Mouse (Mus musculus) kidney, adult 8-10 months (tissue): ENCODE measurements around the gene Proser1.

ENCODE experiments used
- DNase-seq, 2 experiments: peaks; one replicate each; pipeline ENCODE4 v3.0.0; 2022

Proser1 gene

DNA sequence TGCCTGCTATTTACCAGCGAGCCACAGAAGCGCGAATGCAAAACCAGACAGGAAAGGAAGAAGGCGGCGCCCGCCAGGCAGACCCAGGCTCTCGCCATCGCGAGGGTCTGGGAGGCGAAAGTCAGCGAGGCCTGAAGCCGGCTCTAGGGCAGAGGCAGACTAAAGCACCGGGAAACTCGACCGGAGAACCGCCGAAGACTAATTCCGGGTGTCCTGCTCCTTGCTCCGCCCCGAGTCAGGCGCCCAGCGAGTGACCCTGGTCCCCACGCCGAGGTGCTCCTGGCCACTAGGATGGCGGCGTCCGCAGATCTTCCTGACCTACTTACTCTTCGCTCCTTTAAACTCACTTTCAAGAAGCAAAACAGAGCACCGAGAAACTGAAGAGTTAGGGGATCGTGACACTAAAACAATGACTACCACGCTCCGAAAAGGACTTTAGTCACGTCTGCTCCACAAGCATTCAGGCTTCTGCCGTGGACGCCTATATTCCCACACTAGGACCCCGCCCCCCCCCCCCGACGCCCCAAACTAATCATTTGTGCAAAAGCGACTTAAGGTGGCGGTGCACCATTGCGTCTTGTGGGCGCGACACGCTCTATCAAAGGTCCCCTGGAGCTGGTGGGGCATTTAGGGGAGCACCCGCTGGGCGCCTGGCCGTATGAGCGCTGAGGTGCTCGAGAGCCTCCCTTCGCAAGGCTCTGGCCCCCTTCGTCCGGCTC lies at the start of gene Proser1, which contains the start of gene Nhlrc3:
Gene Proser1, plus strand, starts transcription at position 621 of the 719 bp plus-strand sequence.
Gene Nhlrc3, minus strand, starts transcription at position 287 of the 719 bp plus-strand sequence.
- DNase-seq: peak; percentile 96

DNA sequence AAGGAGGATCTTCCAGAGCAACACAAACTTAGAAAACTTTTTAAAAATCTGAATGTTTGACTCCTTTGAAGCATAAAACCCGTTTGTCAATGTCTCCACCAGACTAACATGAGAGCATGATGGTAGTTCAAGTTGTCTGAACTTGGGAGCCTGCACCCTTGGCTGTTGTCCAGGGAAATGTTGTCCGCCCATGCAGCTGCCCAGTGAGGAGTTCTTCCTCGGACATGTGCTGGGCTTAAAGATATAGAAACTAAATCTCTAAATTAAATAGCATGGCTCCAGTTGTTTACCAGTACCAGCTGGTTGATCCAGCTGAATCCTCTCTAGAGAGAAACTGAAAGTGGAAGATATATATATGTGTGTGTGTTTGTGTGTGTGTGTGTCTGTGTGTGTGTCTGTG lies 49.5 kb upstream of the Proser1 start:
- DNase-seq: peak; percentile 9 to 23

DNA sequence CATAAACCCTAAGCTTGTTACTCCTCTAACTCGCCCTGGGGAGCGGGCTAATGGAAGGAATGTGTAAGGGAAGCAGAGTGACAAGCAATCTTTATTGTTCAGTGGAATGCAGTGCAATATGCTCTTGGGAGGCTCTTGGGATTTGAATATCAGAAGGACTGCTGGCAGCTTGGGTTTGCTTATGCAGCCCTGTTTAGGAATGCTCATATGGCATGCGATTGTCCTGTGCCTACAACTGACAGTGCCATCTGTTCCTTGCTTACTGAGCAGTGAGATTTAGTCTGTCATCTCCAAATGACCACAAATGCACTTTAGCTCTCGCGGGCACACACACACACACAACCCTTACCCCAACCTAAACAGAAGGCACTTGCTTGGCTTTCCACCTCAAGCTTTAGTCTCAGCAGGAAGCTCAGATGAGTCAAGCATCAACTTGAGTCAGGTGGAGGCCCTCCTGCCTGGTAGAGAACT lies 47.4 kb upstream of the Proser1 start:
- no peak for DNase-seq

DNA sequence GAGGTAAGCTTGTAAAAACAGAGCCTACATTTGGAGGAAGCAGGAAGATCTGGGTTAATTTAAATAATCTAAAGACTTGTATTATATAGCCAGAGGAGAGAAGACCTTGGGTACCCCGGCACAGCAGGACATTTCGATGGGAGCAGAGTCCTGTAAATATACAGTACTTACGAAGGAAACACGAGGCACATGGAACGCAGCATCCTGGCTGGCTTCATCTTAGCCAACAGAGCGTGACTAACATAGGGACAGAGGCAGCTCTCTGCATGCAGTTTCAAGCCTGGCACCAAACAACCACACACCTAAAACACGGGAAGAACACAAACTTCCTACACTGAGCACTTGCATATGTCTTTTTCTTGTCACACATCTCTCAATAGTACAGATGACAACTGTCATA lies 45.8 kb upstream of the Proser1 start:
- no peak for DNase-seq

DNA sequence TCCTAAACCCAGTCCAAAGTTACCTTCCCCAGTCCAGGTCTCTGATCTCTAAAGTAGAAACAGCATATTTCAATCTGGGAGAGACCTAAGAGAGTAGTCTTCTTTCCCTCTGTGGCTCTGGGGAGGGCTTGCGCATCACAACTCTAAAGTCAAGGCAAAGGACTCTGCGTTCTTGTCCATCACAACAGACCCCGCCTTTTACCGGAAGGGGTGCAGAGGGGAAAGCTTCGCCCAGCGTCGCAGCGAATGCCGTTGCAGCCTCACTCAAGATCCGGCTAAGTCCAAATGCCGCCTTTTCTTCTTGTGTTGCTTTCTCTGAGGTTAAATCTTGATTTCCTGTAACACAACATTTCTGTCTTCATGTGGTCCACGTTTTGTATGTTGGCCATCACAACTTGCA lies 41.8 kb upstream of the Proser1 start:
- DNase-seq: no peak

DNA sequence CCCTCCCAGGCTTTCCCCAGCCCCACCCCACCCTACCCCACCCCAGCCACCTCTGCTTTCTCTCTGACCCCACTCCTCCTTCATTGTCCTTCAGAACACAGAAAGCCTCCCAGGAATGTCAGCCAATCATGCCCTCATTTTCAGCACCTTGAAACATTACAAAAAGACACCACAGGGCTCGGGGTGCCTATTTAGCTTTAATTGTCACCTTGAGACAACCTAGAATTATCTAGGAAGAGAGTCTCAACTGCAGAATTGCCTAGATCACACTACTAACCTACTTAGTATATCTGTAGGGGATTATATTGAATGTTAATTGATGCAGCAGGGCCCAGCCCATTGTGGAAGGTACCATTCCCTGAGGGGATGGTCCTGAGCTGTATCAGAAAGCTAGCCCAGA lies 40.8 kb upstream of the Proser1 start:
- no peak for DNase-seq

DNA sequence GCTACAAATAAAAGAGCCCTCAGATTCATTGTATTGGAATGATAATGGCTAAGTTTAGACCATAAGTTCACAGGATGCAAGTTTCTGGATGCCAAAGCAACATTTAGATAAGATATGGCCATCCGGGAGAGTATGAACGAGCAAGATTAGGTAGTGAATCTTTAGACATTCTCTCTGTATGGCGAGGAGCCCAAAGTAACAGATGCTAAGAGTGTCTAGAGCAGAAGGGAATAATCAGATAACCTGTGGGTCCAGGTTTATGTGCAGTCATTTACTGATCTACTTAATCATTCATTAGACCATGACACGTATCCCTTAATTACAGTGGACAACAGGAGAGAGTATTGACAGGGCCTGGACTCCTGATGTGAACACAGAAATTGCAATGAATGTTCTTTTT lies 39.9 kb upstream of the Proser1 start:
- DNase-seq: no peak

DNA sequence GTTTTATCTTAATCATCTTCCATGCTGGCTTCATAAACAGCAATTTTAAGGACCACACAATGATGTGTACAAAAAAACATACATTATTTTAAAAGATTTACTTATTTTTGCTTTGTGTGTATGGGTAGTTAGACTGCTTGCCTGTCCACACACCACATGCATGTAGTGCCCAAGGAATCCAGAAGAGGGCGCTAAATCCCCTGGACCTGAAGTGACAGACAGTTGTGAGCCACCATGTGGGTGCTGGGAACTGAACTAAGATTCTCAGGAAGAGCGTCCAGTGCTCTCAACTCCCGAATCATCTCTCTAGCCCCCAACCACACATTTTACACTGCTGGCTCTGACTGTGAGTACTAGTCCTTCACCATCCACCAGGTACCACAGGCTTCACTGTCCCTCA lies 28.9 kb upstream of the Proser1 start:
- no peak for DNase-seq

DNA sequence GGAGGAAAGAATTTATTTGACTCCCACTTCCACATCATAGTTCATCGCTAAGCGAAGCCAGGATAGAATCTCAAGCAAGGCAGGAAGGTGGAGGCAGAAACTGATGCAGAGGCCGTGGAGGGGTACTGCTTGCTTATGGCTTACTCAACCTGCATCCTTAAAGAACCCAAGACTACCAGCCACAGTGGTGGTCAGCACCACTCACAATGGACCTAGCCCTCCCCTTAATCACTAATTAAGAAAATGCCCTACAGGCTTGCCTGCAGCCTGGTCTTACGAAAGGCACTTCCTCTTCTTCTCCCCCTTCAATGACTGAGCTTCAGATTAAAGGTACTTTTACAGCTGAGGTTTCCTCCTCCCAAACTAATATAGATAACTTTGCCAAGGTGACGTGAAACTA lies 26.9 kb upstream of the Proser1 start:
- DNase-seq: no peak

DNA sequence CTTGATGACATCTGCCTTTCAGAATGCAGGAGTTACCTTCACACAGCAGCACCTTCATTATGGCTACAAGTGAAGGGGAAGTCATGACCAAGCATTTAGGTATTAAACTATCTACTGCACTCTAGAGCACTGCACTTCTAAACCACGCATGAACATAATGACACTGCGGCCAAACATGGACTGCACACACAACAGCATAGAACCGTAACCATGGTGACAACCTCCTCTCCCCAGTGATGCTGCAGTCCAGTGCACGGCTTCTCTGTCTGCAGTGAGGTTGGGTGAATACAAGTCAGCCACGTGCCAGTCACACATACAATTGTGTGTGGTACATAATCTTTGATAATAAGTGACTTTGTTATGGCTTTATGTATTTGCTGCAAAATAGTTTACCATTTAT lies 17.9 kb upstream of the Proser1 start:
- DNase-seq: no peak

DNA sequence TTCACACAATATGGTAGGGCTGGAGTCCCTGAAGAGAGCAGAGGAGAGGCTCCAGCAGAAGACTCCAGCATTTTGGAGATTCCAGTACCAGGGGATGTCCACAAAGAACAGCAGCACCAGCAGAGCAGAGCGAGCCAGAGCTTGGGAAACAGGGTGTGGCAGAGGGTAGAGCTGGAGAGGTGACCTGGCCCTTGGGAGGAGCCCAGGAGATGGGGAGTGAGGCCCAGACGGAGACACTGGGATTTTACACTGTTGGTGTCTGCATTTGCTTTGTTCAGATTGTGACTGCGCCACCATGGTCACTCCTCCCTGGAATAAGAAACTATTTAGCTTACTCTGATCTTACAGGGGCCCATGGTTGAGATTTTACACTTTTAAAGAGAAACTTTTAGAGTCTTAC lies 16.7 kb upstream of the Proser1 start:
- DNase-seq: no peak

DNA sequence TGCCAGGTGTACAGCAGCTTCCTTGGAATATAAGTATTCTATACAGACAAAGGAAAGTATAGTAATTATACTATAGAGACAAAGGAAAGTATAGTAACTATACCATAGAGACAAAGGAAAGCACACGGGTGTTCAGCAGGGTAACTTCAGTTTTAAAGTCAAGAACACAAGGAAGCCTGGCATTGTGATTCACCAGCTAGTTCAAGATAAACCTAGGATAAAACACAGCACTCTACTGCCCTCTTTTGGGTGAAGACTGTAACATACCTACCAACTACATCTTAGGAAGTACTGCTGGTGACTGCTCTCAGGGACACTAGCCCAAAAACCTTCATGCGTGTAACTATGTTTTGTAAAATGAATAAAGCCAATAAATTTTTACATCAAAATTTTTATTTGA lies 15.3 kb upstream of the Proser1 start:
- DNase-seq: peak in 1 of 2 experiments; percentile 62

DNA sequence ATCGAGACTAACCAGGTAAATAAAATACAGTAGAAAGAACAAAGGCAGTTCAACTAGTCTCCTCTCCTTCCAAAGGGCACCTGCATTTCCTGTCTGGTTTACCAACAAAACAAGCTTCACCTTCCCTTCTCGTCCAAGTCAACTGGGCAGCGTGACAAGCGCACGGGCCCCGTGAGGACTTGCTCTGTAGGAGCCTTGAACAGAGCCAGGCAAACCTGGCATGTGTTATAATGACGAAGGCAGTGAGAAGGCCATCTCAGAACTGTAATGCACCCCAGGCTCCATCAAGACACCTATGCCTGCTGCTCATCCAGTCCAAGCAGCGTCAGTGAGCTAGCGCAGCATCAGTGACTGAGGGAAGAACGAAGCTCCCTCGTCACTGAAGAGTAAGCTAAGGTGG lies 12.8 kb upstream of the Proser1 start:
- DNase-seq: no peak

DNA sequence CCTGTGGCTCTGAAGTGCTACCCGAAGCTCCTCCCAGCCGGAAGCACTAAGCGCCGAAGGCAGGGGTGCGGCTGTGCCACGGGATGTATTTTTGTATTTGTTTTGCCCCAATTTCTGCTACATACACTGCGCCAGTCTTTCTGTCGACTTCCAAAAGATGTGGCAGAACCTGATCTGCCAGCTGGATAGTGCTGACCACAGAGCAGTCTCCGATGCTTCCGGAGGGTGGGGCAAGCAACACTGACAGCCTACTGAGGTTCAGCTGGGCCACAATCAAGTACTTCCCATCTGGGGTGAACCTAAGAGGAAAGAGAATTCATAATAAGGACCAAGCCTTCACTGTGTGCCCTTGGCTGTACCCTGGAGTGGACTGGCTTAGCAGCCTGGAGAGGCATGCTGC lies 11.1 kb upstream of the Proser1 start:
- DNase-seq: no peak

DNA sequence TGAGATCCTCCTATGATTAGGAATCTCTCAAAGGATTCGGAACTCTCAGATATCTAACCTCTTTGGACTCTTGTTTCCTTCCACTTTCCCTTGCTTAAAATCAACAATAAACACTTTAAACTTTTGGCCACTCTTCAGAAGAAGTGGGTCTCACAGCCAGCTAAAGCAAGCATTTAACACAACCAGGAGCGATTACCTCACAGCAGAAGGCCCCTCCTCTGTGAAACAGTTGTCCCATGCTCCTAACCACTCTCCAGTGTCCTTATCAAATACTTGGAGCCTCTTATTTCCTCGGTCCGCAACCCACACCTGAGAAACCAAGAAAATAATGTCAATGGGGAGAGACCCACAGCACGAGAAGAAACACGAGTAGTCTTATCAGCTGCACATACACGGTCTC lies 10.1 kb upstream of the Proser1 start:
- no peak for DNase-seq

DNA sequence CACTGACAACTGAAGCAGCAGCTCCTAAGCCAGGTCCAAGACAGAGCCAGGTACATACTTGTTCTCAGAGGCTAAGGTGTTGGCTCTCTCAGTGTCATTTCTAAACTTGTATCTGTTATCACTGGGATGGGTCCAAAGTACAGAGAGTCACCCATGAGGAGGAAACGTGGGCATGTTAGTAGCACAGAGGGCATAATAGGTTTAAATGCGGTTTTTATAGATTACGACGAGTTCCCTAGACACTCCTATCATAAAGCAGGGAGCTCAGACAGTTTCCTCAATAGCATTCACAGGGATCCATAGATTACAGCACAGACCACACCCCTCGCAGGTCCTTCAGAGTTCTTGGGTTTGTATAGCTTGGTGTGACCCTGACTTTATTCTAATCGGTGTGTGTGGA lies 9.5 kb upstream of the Proser1 start:
- no peak for DNase-seq

DNA sequence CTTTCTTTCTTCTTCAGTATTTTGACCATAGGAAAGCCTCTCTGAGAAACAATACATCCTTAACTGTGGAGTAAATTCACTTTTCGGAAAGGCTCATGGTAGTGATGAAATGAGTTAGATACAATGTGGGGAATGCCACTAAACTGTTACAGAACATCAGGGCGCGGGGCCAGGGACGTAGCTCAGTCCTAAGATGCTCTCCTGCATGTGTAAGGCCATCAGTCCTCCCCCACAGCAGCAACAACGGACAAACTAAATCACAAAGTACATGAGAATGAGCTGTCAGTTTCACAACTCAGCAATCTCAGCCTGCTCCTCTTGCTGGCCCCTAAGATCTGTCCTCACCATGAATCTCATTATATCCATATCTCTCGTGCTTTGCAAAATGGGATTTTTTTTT lies 8.9 kb upstream of the Proser1 start:
- no peak for DNase-seq

DNA sequence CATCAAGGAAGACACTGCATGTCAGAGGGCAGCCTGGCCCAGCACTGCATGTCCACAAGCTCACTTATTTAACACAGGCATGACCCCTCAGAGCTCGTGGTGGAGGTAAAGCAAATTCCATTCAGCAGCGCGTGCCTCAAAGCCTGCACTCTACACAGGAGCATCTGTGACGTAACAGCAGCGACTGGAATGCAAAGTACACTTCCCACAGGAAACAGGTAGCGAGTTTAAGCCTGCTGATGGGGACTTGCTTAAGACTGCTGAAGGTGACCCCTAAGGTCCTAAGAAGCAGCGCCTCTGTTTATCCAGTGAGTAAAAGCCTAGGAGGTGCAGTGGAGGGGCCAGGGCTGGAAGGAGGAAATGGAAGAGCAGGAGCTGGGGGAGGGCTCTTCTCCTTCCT lies 8.5 kb upstream of the Proser1 start:
- DNase-seq: no peak

DNA sequence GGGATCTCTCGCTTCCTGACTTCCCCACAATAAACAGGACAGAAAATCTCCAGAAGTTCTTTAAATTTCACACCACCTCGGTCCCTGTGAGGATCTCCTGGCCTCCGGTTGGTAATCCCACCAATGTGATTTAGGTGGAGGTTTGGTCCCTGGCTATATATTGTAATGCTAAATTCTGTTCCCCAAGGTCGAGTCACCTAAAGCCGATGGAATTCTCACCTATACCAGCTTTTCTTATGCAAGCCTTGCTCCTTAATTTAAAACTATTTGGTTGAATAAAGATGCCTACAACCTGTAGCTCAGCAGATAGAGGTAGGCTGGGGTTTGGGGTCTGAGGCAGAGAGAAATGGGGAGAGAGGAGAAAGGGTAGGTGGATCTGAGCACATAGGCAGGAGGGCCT lies 5.7 kb upstream of the Proser1 start:
- DNase-seq: no peak

DNA sequence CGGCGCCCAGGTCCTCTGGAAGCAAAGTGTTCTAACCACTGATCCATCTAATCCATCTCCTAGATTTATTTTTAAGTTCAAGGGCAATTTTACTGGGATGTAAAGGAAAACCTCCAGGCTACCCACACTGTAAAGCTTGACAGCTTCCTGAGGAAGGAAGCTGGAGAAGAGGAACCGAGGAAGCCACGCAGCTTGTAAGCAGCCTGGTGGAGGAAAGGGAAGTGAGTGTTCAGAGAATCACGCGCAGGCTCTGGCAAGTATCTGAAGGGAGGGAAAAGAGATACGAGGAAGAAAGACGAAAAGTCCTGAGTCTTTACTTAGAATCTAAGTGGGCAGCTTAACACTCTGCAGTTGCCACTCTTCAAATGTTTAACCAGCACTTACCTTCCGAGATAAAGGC lies 3.4 kb upstream of the Proser1 start:
- DNase-seq: no peak

DNA sequence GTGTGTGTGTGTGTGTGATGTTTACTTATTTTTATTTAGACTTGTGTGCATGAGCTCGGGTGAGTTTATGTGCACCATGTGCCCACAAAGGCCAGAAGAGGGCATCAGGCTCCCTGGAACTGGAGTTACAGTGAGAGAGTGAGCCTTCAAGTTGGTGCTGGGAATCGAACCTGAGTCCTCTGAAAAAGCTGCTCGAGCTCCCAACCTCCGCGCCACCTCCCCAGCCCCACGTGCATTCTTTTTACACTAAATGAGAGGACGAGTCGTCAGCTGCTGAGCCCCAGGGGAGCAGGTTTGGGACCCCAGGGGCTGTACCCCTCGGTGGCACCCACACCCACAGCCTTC lies 793 bp upstream of the Proser1 start:
- DNase-seq: no peak

DNA sequence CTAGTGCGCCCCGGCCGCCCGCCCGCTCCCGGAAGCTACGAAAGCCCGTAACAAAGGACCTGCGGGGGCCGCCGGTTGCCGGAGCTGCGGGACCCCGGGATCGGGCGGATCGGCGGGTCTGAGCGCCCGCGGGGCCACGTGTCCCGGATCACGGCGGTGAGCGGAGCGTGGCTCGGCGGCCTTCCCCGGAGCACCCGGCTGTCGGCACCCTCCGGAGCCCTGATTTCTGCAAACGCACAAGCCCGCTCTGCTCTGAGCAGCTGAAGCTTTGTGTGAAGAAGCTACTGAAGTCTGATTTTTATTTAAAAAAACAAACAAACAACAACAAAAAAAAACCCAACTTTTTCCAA lies 274 bp downstream of the Proser1 start:
- no peak for DNase-seq

DNA sequence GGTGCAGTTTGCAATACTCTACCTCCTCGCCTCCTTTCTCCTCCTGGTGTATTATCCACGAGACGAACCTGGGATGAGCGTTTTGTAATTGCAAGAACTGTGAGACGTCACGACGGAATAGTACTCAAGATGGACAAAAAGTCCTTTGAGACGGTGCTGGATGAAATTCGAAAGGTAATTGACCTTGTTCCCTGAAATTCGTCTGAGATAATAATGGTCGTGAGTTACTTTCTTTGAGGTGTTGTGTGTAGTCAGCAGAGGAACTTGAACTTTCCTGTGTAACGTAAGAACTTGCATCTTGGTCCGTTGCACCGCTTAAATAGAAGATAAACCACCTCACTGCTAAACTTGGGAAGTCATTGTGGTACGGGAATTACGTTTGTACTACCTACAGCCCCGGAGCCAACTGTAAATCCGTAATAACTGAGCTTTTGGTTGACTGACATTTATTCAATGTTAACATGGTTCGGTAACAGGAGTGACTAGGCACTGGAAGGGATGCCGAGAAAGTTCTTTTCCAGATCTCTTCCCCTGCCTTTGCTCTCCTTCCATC lies 756 bp downstream of the Proser1 start:
- DNase-seq: no peak

DNA sequence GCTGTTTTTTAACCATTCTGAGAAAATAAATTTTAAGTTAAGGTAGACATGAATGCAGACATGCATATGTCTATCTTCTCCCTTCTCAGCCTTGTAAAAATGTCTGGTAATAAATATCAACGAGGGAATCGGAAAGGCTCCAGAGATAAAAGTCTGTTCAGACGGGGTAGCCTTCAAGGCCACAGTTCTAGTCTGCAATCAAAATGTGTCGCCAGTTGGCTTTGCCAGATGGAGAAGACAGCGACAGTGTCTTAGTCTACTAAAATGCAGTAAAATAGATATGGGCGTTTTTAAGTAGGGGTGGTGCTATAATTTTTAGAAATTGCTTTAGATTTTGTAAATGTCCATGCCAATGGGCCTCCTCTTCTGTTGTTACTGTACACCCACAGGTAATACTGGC lies 1.9 kb downstream of the Proser1 start:
- no peak for DNase-seq

DNA sequence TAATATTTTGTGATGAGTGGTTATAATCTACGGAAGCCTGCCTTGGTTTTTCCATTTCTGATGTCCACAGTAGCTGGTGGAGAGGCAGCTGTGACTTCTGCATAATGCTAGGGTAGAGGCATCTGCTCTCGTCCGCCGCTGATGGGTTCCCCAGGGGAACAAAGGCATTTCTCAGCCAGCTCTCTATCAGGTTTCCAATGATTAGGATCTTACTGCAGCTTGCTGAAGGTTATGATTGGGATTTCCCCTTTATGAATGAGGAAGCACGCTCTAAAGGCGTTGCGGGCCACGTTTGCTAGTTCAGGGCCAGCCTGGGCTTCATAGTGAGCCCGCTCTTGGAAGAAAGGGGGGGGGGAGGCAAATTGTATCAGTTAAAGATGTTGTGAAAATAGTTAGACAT lies 3.0 kb downstream of the Proser1 start:
- DNase-seq: no peak
